Mouse (Mus musculus) heart, adult 2 months (tissue): ENCODE results near the gene Sprr4. TPM values are rescaled to one million over a fixed set of nuclear protein-coding genes. Genes with fewer than 3 reads are reported as not detected.
"Not testable (repeated sequence)": the region's sequence is repeated elsewhere in the genome, so short reads cannot be mapped to it uniquely, and the experiment has no call there.

Experiments used
- DNase-seq, 2 experiments: peaks; one replicate each; pipeline ENCODE4 v3.0.0; 2021
- H3K27ac ChIP-seq: fragments of 200-600 bp; 2 replicates; pipeline ENCODE4 v1.8.1; 2022
- H3K27me3 ChIP-seq: fragments of 200-500 bp; 2 replicates; pipeline ENCODE4 v1.6.1; 2012; ENCODE audit warnings: mild to moderate bottlenecking, low read length, inconsistent platforms, mixed read lengths; ENCODE audit not compliant: control insufficient read depth, insufficient read depth
- H3K36me3 ChIP-seq: fragments of 200-500 bp; 2 replicates; pipeline ENCODE4 v1.6.1; 2012; ENCODE audit warnings: low read length, inconsistent platforms; ENCODE audit not compliant: control insufficient read depth, insufficient read depth
- H3K4me1 ChIP-seq: fragments of 200-500 bp; 2 replicates; pipeline ENCODE4 v1.6.1; 2011; ENCODE audit warnings: low read length; ENCODE audit not compliant: control insufficient read depth, insufficient read depth
- H3K4me3 ChIP-seq: fragments of 200-600 bp; 2 replicates; pipeline ENCODE4 v1.8.1; 2022
- H3K79me2 ChIP-seq: fragments of 200-500 bp; replicated peaks from 2 replicates; pipeline ENCODE4 v1.6.1; 2012; ENCODE audit warnings: mild to moderate bottlenecking, inconsistent platforms, low read length, moderate library complexity, mixed read lengths; ENCODE audit not compliant: control insufficient read depth, insufficient read depth
- H3K9ac ChIP-seq: fragments of 200-500 bp; 2 replicates; pipeline ENCODE4 v1.6.1; 2012; ENCODE audit warnings: low read depth, mild to moderate bottlenecking, control low read depth, inconsistent platforms, low read length, mixed read lengths
- CTCF ChIP-seq: fragments of 200-600 bp; IDR thresholded peaks from 2 replicates; pipeline ENCODE4 v1.8.1; 2022; ENCODE audit warnings: antibody characterized with exemption, mild to moderate bottlenecking, moderate library complexity
- EP300 ChIP-seq: fragments of 200-500 bp; IDR thresholded peaks from 2 replicates; pipeline ENCODE4 v1.6.1; 2011; ENCODE audit warnings: low read depth, low read length, control low read depth; ENCODE audit not compliant: insufficient read depth
- POLR2A ChIP-seq: fragments of 200-500 bp; IDR thresholded peaks from 2 replicates; pipeline ENCODE4 v1.6.1; 2011; ENCODE audit warnings: mild to moderate bottlenecking, low read depth, low read length, control low read depth; ENCODE audit not compliant: insufficient read depth
- WGBS: fragments of 180-500 bp; shearing (Covaris S2); methylation state at CpG from one replicate; pipeline ENCODE4 v1.1.7; 2018; 5-methylcytosine and 5-hydroxymethylcytosine counted together
- intact Hi-C: fragments of 180-260 bp; cut with DNase I; formaldehyde crosslinking; loops from one replicate; pipeline ENCODE4 v1.15.1; 2025
- polyA plus RNA-seq: library from polyadenylated mRNA; depleted of rRNA; stranded (reverse); fragments of >200 nt; gene quantifications from 2 replicates; pipeline ENCODE4 v1.2.3, GENCODE M21; 2012
- total RNA-seq, 2 experiments: library from RNA; stranded (reverse); gene quantifications; 2 replicates each; pipeline ENCODE4 v1.2.3; 2021

Sprr4 gene
- total and polyA plus RNA-seq, 3 experiments = not detected

DNA sequence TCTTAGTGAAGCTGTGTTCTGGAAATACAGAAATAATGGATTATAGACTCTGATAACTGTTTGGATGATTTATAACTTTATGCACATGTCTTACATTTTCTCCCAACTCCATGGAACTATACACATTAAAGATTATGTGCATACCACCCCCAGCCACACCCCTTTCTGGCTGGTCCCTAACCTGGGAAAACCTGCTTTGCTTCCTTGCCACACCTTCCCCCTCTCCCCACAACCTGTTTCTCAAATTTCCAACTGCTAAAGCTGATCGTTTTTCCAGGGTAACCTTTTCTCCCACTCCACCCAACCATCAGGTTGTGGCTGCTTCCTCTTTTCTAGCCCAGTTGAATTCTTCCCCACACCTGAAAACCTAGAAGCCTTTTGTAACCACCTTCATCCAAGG, 14.0 kb downstream of the Sprr4 start:
- WGBS = 20% methylated on average over 1 of the region's 1 CpGs
- Histone ChIP-seq H3K9ac (no peak overlapping the region), H3K4me3 (no peak overlapping the region), H3K27ac (no peak overlapping the region), H3K4me1 (no peaks in the 10 kb centered on the region), H3K36me3 (no peaks in the 10 kb centered on the region), H3K79me2 (no peaks in the 10 kb centered on the region), H3K27me3 (no peaks in the 10 kb centered on the region)
- no peak for DNase-seq
- no peak for TF ChIP-seq EP300
- TF ChIP-seq POLR2A = no peak
- TF ChIP-seq CTCF = no peak
- intact Hi-C loops = no loop called here

DNA sequence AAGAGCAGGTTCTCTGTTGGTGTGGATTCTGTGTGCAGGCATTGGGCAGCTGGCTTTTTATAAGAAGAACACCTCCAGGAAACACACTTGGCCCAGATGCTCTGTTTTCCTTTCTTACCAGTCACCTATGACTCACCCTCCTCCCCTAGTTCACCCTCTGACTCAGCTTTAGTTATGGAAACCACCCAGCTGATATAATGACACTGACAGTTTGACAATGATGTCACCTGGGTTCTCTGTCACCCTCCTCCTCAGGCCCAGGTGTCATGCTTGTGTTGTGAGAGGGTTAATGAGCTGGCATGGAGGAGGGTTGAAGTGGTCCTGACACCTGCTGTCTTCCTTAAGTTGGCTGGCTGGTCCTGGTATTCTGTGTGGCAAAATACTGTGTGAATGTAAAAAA, 14.4 kb downstream of the Sprr4 start, which contains the start of gene Sprr1a:
Sprr1a (minus strand) TSS at position 33 of the 400 bp plus-strand sequence.
- no peak within 1 kb of the TSS for H3K4me3 ChIP-seq
- no peaks in the 10 kb centered on the region for H3K4me1 ChIP-seq
- no peaks in the 10 kb centered on the region for H3K79me2 ChIP-seq
- no peak for TF ChIP-seq EP300
- TF ChIP-seq POLR2A = no peak
- TF ChIP-seq CTCF = no peak
- no peak for DNase-seq
- H3K9ac ChIP-seq = no peak within 1 kb of the TSS
- no peaks in the 10 kb centered on the region for H3K36me3 ChIP-seq
- no peak within 1 kb of the TSS for H3K27ac ChIP-seq
- intact Hi-C loops = no loop called here
- no peaks in the 10 kb centered on the region for H3K27me3 ChIP-seq

DNA sequence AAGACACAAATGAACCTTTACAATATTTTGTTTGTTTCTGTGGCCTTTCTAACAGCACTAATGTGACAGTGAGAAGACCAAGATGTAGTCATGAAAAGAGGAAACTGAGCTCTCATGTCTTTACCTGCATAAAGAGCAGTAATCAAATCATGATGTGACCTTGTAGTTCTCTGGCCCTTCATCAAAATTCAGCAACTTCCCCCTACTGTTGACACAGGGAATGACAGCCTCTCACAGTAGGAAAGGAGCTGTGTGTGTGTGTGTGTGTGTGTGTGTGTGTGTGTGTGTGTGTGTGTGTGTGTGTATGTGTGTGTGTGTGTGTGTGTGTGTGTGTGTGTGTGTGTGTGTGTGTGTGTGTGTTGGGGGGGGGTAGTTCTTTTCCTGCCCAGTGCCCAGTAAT, 19.0 kb downstream of the Sprr4 start:
- H3K4me1 ChIP-seq, H3K36me3 ChIP-seq, H3K79me2 ChIP-seq, H3K27ac ChIP-seq, H3K4me3 ChIP-seq, intact Hi-C loops, H3K27me3 ChIP-seq, DNase-seq, H3K9ac ChIP-seq: not testable (repeated sequence)

DNA sequence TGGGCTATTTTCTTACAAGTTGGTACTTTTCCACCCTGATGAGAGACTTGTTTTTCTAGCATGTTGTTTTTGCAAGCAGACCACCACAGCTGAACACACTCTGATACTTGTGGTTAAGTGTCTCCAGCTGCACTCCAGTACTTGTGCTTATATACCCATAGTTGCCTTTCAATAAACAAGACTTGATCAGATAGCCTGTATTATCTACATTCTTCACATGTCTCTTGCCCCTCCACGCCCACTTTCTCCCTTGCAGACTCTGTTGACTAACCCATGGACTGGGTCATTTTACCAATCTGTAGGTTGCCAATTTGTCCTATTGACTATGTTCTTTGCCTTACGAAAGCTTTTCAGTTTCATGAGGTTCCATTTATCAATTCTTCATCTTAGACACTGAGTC, 30.2 kb downstream of the Sprr4 start:
- 74% methylated on average over 2 of the region's 2 CpGs for WGBS
- Histone ChIP-seq H3K36me3 (no peaks in the 10 kb centered on the region), H3K27me3 (no peaks in the 10 kb centered on the region), H3K9ac (no peak overlapping the region), H3K4me1 (no peaks in the 10 kb centered on the region), H3K79me2 (no peaks in the 10 kb centered on the region), H3K27ac (no peak overlapping the region), H3K4me3 (no peak overlapping the region)
- intact Hi-C loops = no loop called here
- TF ChIP-seq EP300 (no peak), CTCF (no peak), POLR2A (no peak)
- DNase-seq = no peak

DNA sequence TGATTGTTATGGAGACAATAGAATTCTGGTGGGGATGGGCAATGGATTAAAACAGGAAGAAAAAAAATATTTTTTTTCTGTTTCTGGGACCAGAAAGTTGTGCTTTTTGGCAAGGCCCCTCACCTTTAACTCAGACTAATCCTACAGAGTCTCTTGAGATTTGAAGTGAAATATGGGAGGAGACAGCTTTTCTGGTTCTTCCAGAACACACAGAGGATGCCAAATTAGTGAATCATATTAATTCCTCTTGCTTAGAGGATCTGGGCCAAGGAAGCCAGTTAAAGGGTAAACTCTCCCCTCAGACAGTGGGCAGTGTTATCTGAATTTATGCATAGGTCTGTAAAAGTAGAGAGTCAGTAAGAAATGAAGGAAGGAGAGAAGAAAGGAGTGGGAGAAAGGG, 32.9 kb downstream of the Sprr4 start:
- no peak for DNase-seq
- Histone ChIP-seq H3K27me3 (no peaks in the 10 kb centered on the region), H3K9ac (no peak overlapping the region), H3K79me2 (no peaks in the 10 kb centered on the region), H3K27ac (no peak overlapping the region), H3K4me3 (no peak overlapping the region), H3K4me1 (no peaks in the 10 kb centered on the region), H3K36me3 (no peaks in the 10 kb centered on the region)
- intact Hi-C loops = no loop called here
- TF ChIP-seq CTCF (no peak), POLR2A (no peak), EP300 (no peak)

DNA sequence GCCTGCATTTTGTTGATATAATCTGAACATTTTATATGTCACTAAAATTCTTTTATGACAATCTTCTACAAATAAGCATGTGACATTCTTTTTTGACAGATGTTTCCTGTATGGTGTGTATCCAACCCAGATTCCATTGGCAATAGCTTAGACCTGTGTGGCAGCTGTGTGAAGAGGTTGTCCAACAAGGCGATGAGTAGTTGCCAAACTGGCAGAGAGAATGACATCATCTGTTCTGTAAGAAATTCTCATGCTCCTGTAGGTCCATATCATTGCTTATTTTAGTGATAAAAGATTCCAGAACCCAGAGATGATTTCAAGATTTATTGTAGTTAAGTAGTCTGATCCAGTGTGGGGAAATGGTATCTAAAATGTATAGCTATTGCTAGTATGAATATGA, 33.7 kb downstream of the Sprr4 start:
- 53% methylated on average over 1 of the region's 1 CpGs for WGBS
- Histone ChIP-seq H3K4me3 (no peak overlapping the region), H3K27me3 (no peaks in the 10 kb centered on the region), H3K9ac (no peak overlapping the region), H3K79me2 (no peaks in the 10 kb centered on the region), H3K4me1 (no peaks in the 10 kb centered on the region), H3K27ac (no peak overlapping the region), H3K36me3 (no peaks in the 10 kb centered on the region)
- TF ChIP-seq POLR2A = no peak
- TF ChIP-seq EP300 = no peak
- no peak for TF ChIP-seq CTCF
- DNase-seq = no peak
- intact Hi-C loops = no loop called here

DNA sequence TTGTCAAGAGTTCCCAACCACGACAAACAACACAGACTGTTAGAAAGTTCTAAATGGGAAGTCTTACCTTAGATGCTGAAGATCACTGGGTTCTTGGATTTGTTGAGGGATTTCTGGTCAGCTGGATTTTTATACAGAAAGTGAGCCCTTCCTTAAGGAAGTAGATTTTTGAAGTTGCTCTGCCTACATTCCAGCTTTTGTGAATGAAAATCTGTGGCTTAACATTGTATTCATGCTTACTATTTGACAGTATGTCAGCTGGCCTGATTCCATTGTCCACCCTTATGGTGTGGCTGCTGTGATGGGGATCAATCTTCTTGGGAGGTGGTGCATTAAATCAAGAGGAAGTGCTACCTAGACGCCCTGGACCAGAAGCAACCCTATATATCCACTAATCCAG, 41.7 kb downstream of the Sprr4 start, which contains the start of gene Sprr3:
Sprr3 (minus strand) TSS at position 101 of the 400 bp plus-strand sequence.
- intact Hi-C loops = no loop called here
- H3K79me2 ChIP-seq = no peaks in the 10 kb centered on the region
- H3K27me3 ChIP-seq = no peaks in the 10 kb centered on the region
- 40% methylated on average over 2 of the region's 2 CpGs for WGBS
- no peak within 1 kb of the TSS for H3K4me3 ChIP-seq
- no peak within 1 kb of the TSS for H3K9ac ChIP-seq
- TF ChIP-seq CTCF (no peak), EP300 (no peak), POLR2A (no peak)
- no peaks in the 10 kb centered on the region for H3K4me1 ChIP-seq
- H3K27ac ChIP-seq = no peak within 1 kb of the TSS
- no peak for DNase-seq
- no peaks in the 10 kb centered on the region for H3K36me3 ChIP-seq
